ENCODE assay signal across 8 mouse cellular contexts in the genomic region with DNA sequence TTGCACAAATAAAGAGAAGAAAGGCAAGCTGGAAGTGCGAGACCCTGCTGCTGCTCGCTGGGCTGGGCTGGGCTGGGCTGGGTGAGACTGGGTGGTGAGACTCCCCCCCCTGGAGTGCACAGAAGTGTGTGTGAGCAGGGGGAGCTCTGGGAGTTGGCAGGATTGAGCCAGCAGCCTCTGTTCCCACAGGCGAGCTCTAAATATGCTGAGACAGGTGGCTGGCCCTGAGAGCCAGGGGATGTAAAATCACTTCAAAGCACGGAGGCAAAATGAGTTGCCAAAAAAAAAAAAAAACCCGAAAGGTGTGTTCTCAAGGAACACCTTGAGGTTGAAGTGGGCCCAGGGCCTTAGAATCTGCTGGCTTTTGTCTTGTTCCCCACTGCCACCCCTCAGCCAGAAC. TPM values are rescaled to one million over a fixed set of nuclear protein-coding genes. Genes with fewer than 3 reads are reported as not detected.
DNase-seq lines count a peak whose midpoint lies in the region; ATAC-seq and TF ChIP-seq lines count a peak whose summit lies in the region.

No protein-coding gene starts in this region.

- ATAC-seq in midbrain, embryonic 14.5 days (ENCODE audit: low FRiP score, low TSS enrichment), result no peak
- no peak for ATAC-seq in midbrain, postnatal 0 days (ENCODE audit: low FRiP score)
- no peak for ATAC-seq in embryonic facial prominence, embryonic 11.5 days (replicated peaks; ENCODE audit: insufficient number of reproducible peaks, low FRiP score, low TSS enrichment, low read depth)

- intact Hi-C loops in left cerebral cortex, postnatal 14 days (cut with DNase I), result no loop called here

- no peak for TF ChIP-seq CTCF in midbrain, postnatal 0 days (IDR thresholded peaks at IDR 0.05)

- peak; percentile 37 to 54 for DNase-seq in gastrocnemius, adult 8-10 months (ENCODE audit: low spot score in 2 of 2)
- DNase-seq in gastrocnemius, postnatal 10 days, result no peak
- DNase-seq in midbrain, embryonic 14.5 days, result no peak
- DNase-seq in midbrain, postnatal 0 days (ENCODE audit: low spot score), result no peak
- DNase-seq in embryonic facial prominence, embryonic 11.5 days (ENCODE audit: low spot score), result no peak
- peak; percentile 72 for DNase-seq in skeletal muscle tissue, adult 2 months (ENCODE audit: low read depth, low spot score)
- DNase-seq in left cerebral cortex, postnatal 14 days (ENCODE audit: low spot score in 2 of 2), result no peak
- DNase-seq in thymus, postnatal 25 days, result no peak

- H3K27ac ChIP-seq in midbrain, embryonic 14.5 days (replicated peaks; ENCODE audit: low read depth, low read length), result 0 out of 2 replicates have a peak overlapping the region, but pooled peaks have one; percentile 3
- H3K27ac ChIP-seq in midbrain, postnatal 0 days (ENCODE audit: low read depth, low read length), result no peak overlapping the region
- 0 out of 2 replicates have a peak overlapping the region, but pooled peaks have one; percentile 3 for H3K27ac ChIP-seq in embryonic facial prominence, embryonic 11.5 days (replicated peaks; ENCODE audit: low read depth, low read length)

- no peaks in the 10 kb centered on the region for H3K4me1 ChIP-seq in midbrain, embryonic 14.5 days (ENCODE audit: control insufficient read depth, insufficient read depth, low read length)
- H3K4me1 ChIP-seq in midbrain, postnatal 0 days (ENCODE audit: insufficient read depth, low read length), result 0 out of 2 replicates have a peak, but pooled peaks cover 4% of the 10 kb centered on the region
- no peaks in the 10 kb centered on the region; the same call in 1 of the 2 replicates for H3K4me1 ChIP-seq in embryonic facial prominence, embryonic 11.5 days (ENCODE audit: control insufficient read depth, insufficient read depth, low read length)

- H3K27me3 ChIP-seq in midbrain, embryonic 14.5 days (ENCODE audit: control insufficient read depth, insufficient read depth, low read length), result no peaks in the 10 kb centered on the region
- no peaks in the 10 kb centered on the region for H3K27me3 ChIP-seq in midbrain, postnatal 0 days (ENCODE audit: insufficient read depth, low read length)
- no peaks in the 10 kb centered on the region for H3K27me3 ChIP-seq in embryonic facial prominence, embryonic 11.5 days (ENCODE audit: control insufficient read depth, insufficient read depth, low read length)

- H3K4me2 ChIP-seq in midbrain, embryonic 14.5 days (ENCODE audit: low read length), result no peak overlapping the region
- H3K4me2 ChIP-seq in midbrain, postnatal 0 days (ENCODE audit: low read depth, low read length, poor library complexity, severe bottlenecking), result no peak overlapping the region
- no peak overlapping the region for H3K4me2 ChIP-seq in embryonic facial prominence, embryonic 11.5 days (ENCODE audit: low read depth, low read length)

- H3K9ac ChIP-seq in midbrain, embryonic 14.5 days (replicated peaks; ENCODE audit: low read length), result no peak overlapping the region
- H3K9ac ChIP-seq in midbrain, postnatal 0 days (replicated peaks; ENCODE audit: low read length, poor library complexity, severe bottlenecking), result no peak overlapping the region
- H3K9ac ChIP-seq in embryonic facial prominence, embryonic 11.5 days (replicated peaks; ENCODE audit: low read length), result no peak overlapping the region

- WGBS in midbrain, embryonic 14.5 days, result 69% methylated on average over 5 of the region's 5 CpGs
- WGBS in midbrain, postnatal 0 days, result 70% methylated on average over 5 of the region's 5 CpGs
- WGBS in embryonic facial prominence, embryonic 11.5 days, result 82% methylated on average over 5 of the region's 5 CpGs

- no peaks in the 10 kb centered on the region for H3K9me3 ChIP-seq in midbrain, embryonic 14.5 days (ENCODE audit: control insufficient read depth, low read length)
- H3K9me3 ChIP-seq in midbrain, postnatal 0 days (ENCODE audit: low read length), result no peaks in the 10 kb centered on the region
- H3K9me3 ChIP-seq in embryonic facial prominence, embryonic 11.5 days (replicated peaks; ENCODE audit: control insufficient read depth, low read length), result no peaks in the 10 kb centered on the region

- H3K4me3 ChIP-seq in midbrain, embryonic 14.5 days (replicated peaks; ENCODE audit: low read depth, low read length), result no peak overlapping the region
- H3K4me3 ChIP-seq in midbrain, postnatal 0 days (ENCODE audit: low read depth, low read length), result no peak overlapping the region
- H3K4me3 ChIP-seq in embryonic facial prominence, embryonic 11.5 days (ENCODE audit: low read depth, low read length), result no peak overlapping the region

- H3K36me3 ChIP-seq in midbrain, embryonic 14.5 days (ENCODE audit: control insufficient read depth, insufficient read depth, low read length), result peaks cover 63% of the 10 kb centered on the region
- H3K36me3 ChIP-seq in midbrain, postnatal 0 days (ENCODE audit: insufficient read depth, low read length), result peaks cover 40% of the 10 kb centered on the region
- peaks cover 13% of the 10 kb centered on the region for H3K36me3 ChIP-seq in embryonic facial prominence, embryonic 11.5 days (replicated peaks; ENCODE audit: control insufficient read depth, insufficient read depth, low read depth, low read length)

RNA-seq across cellular contexts. Expression of a gene that starts 7.3 kb away (rescaled TPM):
- 10 to 100 TPM; 49.1 to 55.1 (median 51.9) TPM for total RNA-seq in gastrocnemius, adult 8-10 months (2022)
- total RNA-seq in gastrocnemius, postnatal 10 days (2021), result 10 to 100 TPM; 42.7 to 43.8 TPM
- polyA plus RNA-seq in midbrain, embryonic 14.5 days (2014; fragmentation: Nextera tagmentation; extraction: Ambion mirVana), result 158 and 167 TPM in 2 replicates
- 92.4 and 99.1 TPM in 2 replicates for total RNA-seq in midbrain, postnatal 0 days (2014; rRNA removed)
- polyA plus RNA-seq in midbrain, postnatal 0 days (2015; fragmentation: Nextera tagmentation; extraction: Ambion mirVana), result 154 and 168 TPM in 2 replicates
- polyA plus RNA-seq in embryonic facial prominence, embryonic 11.5 days (2014; fragmentation: Nextera tagmentation; extraction: Ambion mirVana), result 125 and 134 TPM in 2 replicates
- 10 to 100 TPM; 72.8 to 78.9 TPM for total RNA-seq in left cerebral cortex, postnatal 14 days (2021)

RNA-seq across cellular contexts. Expression of a gene that starts 22.1 kb away (rescaled TPM):
- 100 to 1,000 TPM; 183 to 223 (median 204) TPM for total RNA-seq in gastrocnemius, adult 8-10 months (2022)
- 100 to 1,000 TPM; 192 to 216 TPM for total RNA-seq in gastrocnemius, postnatal 10 days (2021)
- 138 and 161 TPM in 2 replicates for polyA plus RNA-seq in midbrain, embryonic 14.5 days (2014; fragmentation: Nextera tagmentation; extraction: Ambion mirVana)
- total RNA-seq in midbrain, postnatal 0 days (2014; rRNA removed), result 54.3 and 66.5 TPM in 2 replicates
- 192 and 231 TPM in 2 replicates for polyA plus RNA-seq in midbrain, postnatal 0 days (2015; fragmentation: Nextera tagmentation; extraction: Ambion mirVana)
- polyA plus RNA-seq in embryonic facial prominence, embryonic 11.5 days (2014; fragmentation: Nextera tagmentation; extraction: Ambion mirVana), result 95.3 and 100 TPM in 2 replicates
- 100 to 1,000 TPM; 156 to 160 TPM for total RNA-seq in left cerebral cortex, postnatal 14 days (2021)

RNA-seq across cellular contexts. Expression of a gene that starts 54.9 kb away (rescaled TPM):
- 1 to 10 TPM; 1.4 to 2.6 (median 2.5) TPM for total RNA-seq in gastrocnemius, adult 8-10 months (2022)
- 10 to 100 TPM in 1 of 2 experiments, 1 to 10 TPM in 1; 9.0 to 14.5 TPM for total RNA-seq in gastrocnemius, postnatal 10 days (2021)
- 2.4 and 2.5 TPM in 2 replicates for polyA plus RNA-seq in midbrain, embryonic 14.5 days (2014; fragmentation: Nextera tagmentation; extraction: Ambion mirVana)
- 5.3 and 6.1 TPM in 2 replicates for total RNA-seq in midbrain, postnatal 0 days (2014; rRNA removed)
- 1.1 and 1.6 TPM in 2 replicates for polyA plus RNA-seq in midbrain, postnatal 0 days (2015; fragmentation: Nextera tagmentation; extraction: Ambion mirVana)
- polyA plus RNA-seq in embryonic facial prominence, embryonic 11.5 days (2014; fragmentation: Nextera tagmentation; extraction: Ambion mirVana), result 14.1 and 15.0 TPM in 2 replicates
- 1 to 10 TPM; 2.1 to 4.0 TPM for total RNA-seq in left cerebral cortex, postnatal 14 days (2021)

Comparison
In these comparisons a context has a peak if more than half of its experiments do, and no peak if none do; other contexts are left out.
1. DNase-seq: peak in gastrocnemius, adult 8-10 months (2 of 2) and skeletal muscle tissue, adult 2 months (single experiment); none in gastrocnemius, postnatal 10 days (single experiment), midbrain, embryonic 14.5 days (single experiment), midbrain, postnatal 0 days (single experiment), embryonic facial prominence, embryonic 11.5 days (single experiment), left cerebral cortex, postnatal 14 days (0 of 2) and thymus, postnatal 25 days (single experiment).